Mouse (Mus musculus): ENCODE measurements around the gene Lrrc71. TPM values are rescaled to one million over a fixed set of nuclear protein-coding genes. Genes with fewer than 3 reads are reported as not detected.

Lrrc71 gene
- polyA plus RNA-seq, 1 experiment from 2014 or later, result 0.71 TPM

GRCm38 (mm10) chr3:87761408-87762375 lies 13.3 kb upstream of the Lrrc71 start:
- no peak overlapping the region for H3K27ac ChIP-seq
- 76% methylated on average over 20 of the region's 20 CpGs for WGBS
- H3K27me3 ChIP-seq, result peaks cover 41% of the 10 kb centered on the region
- no peak overlapping the region for H3K4me2 ChIP-seq
- H3K4me3 ChIP-seq, result no peak overlapping the region
- H3K9ac ChIP-seq, result no peak overlapping the region
- ATAC-seq (ENCODE audit: low FRiP score), result no peak
- H3K9me3 ChIP-seq, result no peaks in the 10 kb centered on the region
- peaks cover 13% of the 10 kb centered on the region for H3K4me1 ChIP-seq (replicated peaks)
- no peaks in the 10 kb centered on the region for H3K36me3 ChIP-seq

- H3K9ac ChIP-seq, result no peak overlapping the region
- H3K27me3 ChIP-seq, result peaks cover 43% of the 10 kb centered on the region
- WGBS, result 36% methylated on average over 5 of the region's 5 CpGs
- H3K4me2 ChIP-seq, result no peak overlapping the region
- peaks cover 17% of the 10 kb centered on the region for H3K4me1 ChIP-seq (replicated peaks)
- no peak for ATAC-seq (ENCODE audit: low FRiP score)
- no peaks in the 10 kb centered on the region for H3K36me3 ChIP-seq
- H3K4me3 ChIP-seq, result no peak overlapping the region
- no peaks in the 10 kb centered on the region for H3K9me3 ChIP-seq
- no peak overlapping the region for H3K27ac ChIP-seq
These were observed 10.2 kb upstream of the Lrrc71 start for GRCm38 (mm10) chr3:87758641-87759040.

GRCm38 (mm10) chr3:87756488-87756887 lies 8.1 kb upstream of the Lrrc71 start:
- Histone ChIP-seq H3K9me3 (no peaks in the 10 kb centered on the region), H3K4me1 (replicated peaks) (peaks cover 10% of the 10 kb centered on the region), H3K36me3 (no peaks in the 10 kb centered on the region), H3K27ac (no peak overlapping the region), H3K27me3 (peaks cover 50% of the 10 kb centered on the region), H3K9ac (peak overlapping the region; percentile 60), H3K4me2 (peak overlapping the region; percentile 56), H3K4me3 (peak overlapping the region; percentile 28; the same call in 1 of the 2 replicates)
- peak; percentile 27; the same call in 1 of the 2 replicates for ATAC-seq (ENCODE audit: low FRiP score)
- 48% methylated on average over 20 of the region's 20 CpGs for WGBS

GRCm38 (mm10) chr3:87755964-87756363 lies 7.5 kb upstream of the Lrrc71 start:
- peak overlapping the region; percentile 60 for H3K9ac ChIP-seq
- H3K36me3 ChIP-seq, result no peaks in the 10 kb centered on the region
- peak overlapping the region; percentile 56 for H3K4me2 ChIP-seq
- peaks cover 50% of the 10 kb centered on the region for H3K27me3 ChIP-seq
- H3K9me3 ChIP-seq, result no peaks in the 10 kb centered on the region
- peaks cover 10% of the 10 kb centered on the region for H3K4me1 ChIP-seq (replicated peaks)
- H3K4me3 ChIP-seq, result peak overlapping the region; percentile 28
- ATAC-seq (ENCODE audit: low FRiP score), result peak; percentile 84
- WGBS, result 3% methylated on average over 24 of the region's 24 CpGs
- H3K27ac ChIP-seq, result no peak overlapping the region

- Histone ChIP-seq H3K9me3 (no peaks in the 10 kb centered on the region), H3K4me1 (replicated peaks) (peaks cover 10% of the 10 kb centered on the region), H3K36me3 (no peaks in the 10 kb centered on the region), H3K27me3 (peaks cover 51% of the 10 kb centered on the region), H3K27ac (no peak overlapping the region), H3K4me2 (no peak overlapping the region), H3K9ac (no peak overlapping the region), H3K4me3 (no peak overlapping the region)
- WGBS, result 83% methylated on average over 13 of the region's 13 CpGs
- no peak for ATAC-seq (ENCODE audit: low FRiP score)
These were observed 5.4 kb upstream of the Lrrc71 start for GRCm38 (mm10) chr3:87753829-87754228.

GRCm38 (mm10) chr3:87752567-87752966 lies 4.1 kb upstream of the Lrrc71 start:
- Histone ChIP-seq H3K9me3 (no peaks in the 10 kb centered on the region), H3K4me2 (no peak overlapping the region), H3K4me1 (replicated peaks) (peaks cover 15% of the 10 kb centered on the region), H3K27me3 (peaks cover 50% of the 10 kb centered on the region), H3K9ac (no peak overlapping the region), H3K36me3 (no peaks in the 10 kb centered on the region), H3K27ac (no peak overlapping the region), H3K4me3 (no peak overlapping the region)
- 77% methylated on average over 3 of the region's 3 CpGs for WGBS
- no peak for ATAC-seq (ENCODE audit: low FRiP score)

GRCm38 (mm10) chr3:87749977-87750376 lies 1.6 kb upstream of the Lrrc71 start:
- no peak overlapping the region for H3K9ac ChIP-seq
- no peak overlapping the region for H3K4me2 ChIP-seq
- no peak overlapping the region for H3K4me3 ChIP-seq
- no peaks in the 10 kb centered on the region for H3K36me3 ChIP-seq
- H3K4me1 ChIP-seq (replicated peaks), result peaks cover 12% of the 10 kb centered on the region
- no peak for ATAC-seq (ENCODE audit: low FRiP score)
- no peaks in the 10 kb centered on the region for H3K9me3 ChIP-seq
- WGBS, result 93% methylated on average over 12 of the region's 12 CpGs
- H3K27ac ChIP-seq, result no peak overlapping the region
- H3K27me3 ChIP-seq, result peaks cover 27% of the 10 kb centered on the region

GRCm38 (mm10) chr3:87749036-87749435 lies 611 bp upstream of the Lrrc71 start:
- H3K9me3 ChIP-seq, result no peaks in the 10 kb centered on the region
- peaks cover 15% of the 10 kb centered on the region for H3K4me1 ChIP-seq (replicated peaks)
- H3K4me2 ChIP-seq, result no peak overlapping the region
- ATAC-seq (ENCODE audit: low FRiP score), result no peak
- no peak overlapping the region for H3K4me3 ChIP-seq
- peaks cover 18% of the 10 kb centered on the region for H3K27me3 ChIP-seq
- H3K36me3 ChIP-seq, result no peaks in the 10 kb centered on the region
- no peak overlapping the region for H3K27ac ChIP-seq
- WGBS, result 23% methylated on average over 5 of the region's 5 CpGs
- H3K9ac ChIP-seq, result no peak overlapping the region

GRCm38 (mm10) chr3:87745036-87745659 lies 3.3 kb downstream of the Lrrc71 start:
- WGBS, result 37% methylated on average over 18 of the region's 18 CpGs
- H3K27ac ChIP-seq, result no peak overlapping the region
- peaks cover 7% of the 10 kb centered on the region; the same call in 1 of the 2 replicates for H3K27me3 ChIP-seq
- peak overlapping the region; percentile 53; the same call in 1 of the 2 replicates for H3K9ac ChIP-seq
- no peak overlapping the region for H3K4me3 ChIP-seq
- peaks cover 14% of the 10 kb centered on the region; the same call in 1 of the 2 replicates for H3K36me3 ChIP-seq
- no peak for ATAC-seq (ENCODE audit: low FRiP score)
- peaks cover 15% of the 10 kb centered on the region for H3K4me1 ChIP-seq (replicated peaks)
- H3K4me2 ChIP-seq, result peak overlapping the region; percentile 43
- H3K9me3 ChIP-seq, result no peaks in the 10 kb centered on the region

- peaks cover 15% of the 10 kb centered on the region for H3K4me1 ChIP-seq (replicated peaks)
- no peak overlapping the region for H3K9ac ChIP-seq
- H3K27me3 ChIP-seq, result peaks cover 7% of the 10 kb centered on the region; the same call in 1 of the 2 replicates
- ATAC-seq (ENCODE audit: low FRiP score), result no peak
- H3K36me3 ChIP-seq, result peaks cover 21% of the 10 kb centered on the region
- no peak overlapping the region for H3K4me3 ChIP-seq
- no peaks in the 10 kb centered on the region for H3K9me3 ChIP-seq
- 86% methylated on average over 4 of the region's 4 CpGs for WGBS
- H3K27ac ChIP-seq, result no peak overlapping the region
- H3K4me2 ChIP-seq, result no peak overlapping the region
These were observed 4.5 kb downstream of the Lrrc71 start for GRCm38 (mm10) chr3:87743927-87744326.

- Histone ChIP-seq H3K9me3 (no peaks in the 10 kb centered on the region), H3K9ac (no peak overlapping the region), H3K27ac (no peak overlapping the region), H3K4me3 (no peak overlapping the region), H3K36me3 (peaks cover 32% of the 10 kb centered on the region), H3K4me2 (no peak overlapping the region), H3K4me1 (replicated peaks) (peaks cover 10% of the 10 kb centered on the region), H3K27me3 (no peaks in the 10 kb centered on the region)
- 86% methylated on average over 16 of the region's 16 CpGs for WGBS
- no peak for ATAC-seq (ENCODE audit: low FRiP score)
These were observed 5.7 kb downstream of the Lrrc71 start for GRCm38 (mm10) chr3:87742735-87743134.

- Histone ChIP-seq H3K27me3 (no peaks in the 10 kb centered on the region), H3K4me1 (replicated peaks) (peaks cover 10% of the 10 kb centered on the region), H3K4me2 (no peak overlapping the region), H3K9ac (no peak overlapping the region), H3K4me3 (no peak overlapping the region), H3K27ac (no peak overlapping the region), H3K36me3 (peaks cover 39% of the 10 kb centered on the region), H3K9me3 (no peaks in the 10 kb centered on the region)
- no peak for ATAC-seq (ENCODE audit: low FRiP score)
- WGBS, result 91% methylated on average over 3 of the region's 3 CpGs
These were observed 6.4 kb downstream of the Lrrc71 start for GRCm38 (mm10) chr3:87742013-87742412.
